Mouse (Mus musculus) retina, postnatal 1 day (tissue): ENCODE data around the gene Vps29.

ENCODE experiments used
- DNase-seq: peaks from one replicate; pipeline ENCODE4 v3.0.0-alpha.2; 2012

Gene Vps29

DNA sequence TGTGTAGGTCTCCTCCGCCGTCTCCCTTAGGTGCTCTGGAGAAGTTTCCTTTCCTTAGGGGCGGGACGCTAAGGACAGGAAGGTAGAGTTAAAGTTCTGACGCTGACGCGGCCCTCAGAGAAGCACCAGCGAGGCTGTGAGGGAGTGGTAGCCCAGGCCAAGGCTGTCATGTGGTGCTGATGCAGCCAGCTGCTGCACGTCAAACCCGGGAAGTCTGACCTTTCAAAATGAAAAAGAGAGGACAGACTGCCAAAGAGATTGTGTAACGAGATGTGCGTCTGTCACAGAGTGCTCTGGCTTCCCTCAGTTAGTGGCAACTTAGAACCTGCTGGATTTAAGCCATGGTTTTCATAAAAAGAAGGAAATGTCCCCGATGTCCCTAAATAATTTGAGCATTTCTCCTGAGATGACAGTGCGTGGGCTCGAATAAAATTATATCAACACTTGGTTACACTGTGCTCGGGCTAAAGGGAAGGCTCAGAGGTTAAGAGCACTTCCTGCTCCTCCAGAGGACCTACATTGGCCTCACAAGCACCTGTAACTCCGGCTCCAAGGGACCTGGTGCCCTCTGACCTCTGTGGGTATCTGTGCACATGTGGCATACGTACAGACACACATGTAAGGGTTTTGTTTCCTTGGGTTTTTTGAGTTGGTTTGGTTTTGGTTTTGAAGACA lies 46.6 kb downstream of the Vps29 start:
- no peak for DNase-seq

DNA sequence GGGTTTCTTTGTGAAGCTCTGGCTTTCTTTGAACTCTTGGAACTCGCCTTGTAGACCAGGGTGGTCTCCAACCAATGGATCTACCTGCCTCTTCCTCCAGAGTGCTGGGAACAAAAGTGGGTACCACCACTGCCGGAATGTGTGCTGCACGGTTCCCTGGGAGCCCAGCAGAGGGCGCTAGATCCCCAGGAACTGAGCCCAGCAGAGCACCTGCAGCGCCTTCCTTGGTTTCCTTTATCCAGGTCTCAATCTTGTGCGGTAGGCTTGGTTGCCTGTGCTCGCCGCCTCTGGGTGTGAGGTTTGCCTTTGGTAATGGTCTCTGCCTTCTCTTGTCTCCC lies 47.1 kb downstream of the Vps29 start:
- DNase-seq, result peak; percentile 63

DNA sequence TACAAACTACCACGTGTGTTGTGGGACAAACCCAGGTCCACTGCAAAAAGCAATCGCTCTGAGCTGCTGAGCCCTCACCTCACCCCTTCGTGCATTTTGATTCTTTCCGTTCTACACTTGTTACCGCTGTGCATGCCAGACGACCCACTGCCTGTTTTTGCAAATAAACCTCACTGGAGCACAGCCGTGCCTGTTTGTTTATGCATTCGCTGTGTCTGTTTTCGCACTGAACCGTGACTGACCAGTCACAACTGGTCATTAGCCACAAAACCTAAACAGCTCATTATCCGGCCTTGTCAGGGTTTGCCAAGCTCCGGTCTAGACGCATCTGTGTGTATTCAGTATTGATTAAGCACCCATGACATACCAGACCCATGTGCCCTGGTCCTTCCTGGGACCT lies 48.0 kb downstream of the Vps29 start:
- no peak for DNase-seq

DNA sequence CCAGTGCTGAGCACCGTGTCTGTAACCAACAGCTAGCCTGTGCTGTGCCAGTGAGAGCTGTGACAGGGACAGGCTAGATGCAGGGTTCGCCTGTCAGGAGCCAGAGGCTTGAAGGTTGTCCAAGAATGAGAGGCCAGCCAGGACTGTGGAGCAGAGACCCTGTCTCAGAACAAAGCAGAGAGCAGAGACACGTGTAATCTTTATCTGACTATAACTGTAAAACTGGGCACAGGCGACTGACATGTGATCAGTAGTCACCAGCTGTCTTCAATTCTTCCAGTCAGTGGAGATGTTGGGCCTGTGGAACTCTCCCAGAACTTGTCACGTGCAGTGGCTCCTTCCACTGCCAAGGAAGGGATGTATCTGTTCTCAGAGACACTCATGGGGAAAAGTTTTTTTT lies 48.6 kb downstream of the Vps29 start:
- DNase-seq, result no peak

DNA sequence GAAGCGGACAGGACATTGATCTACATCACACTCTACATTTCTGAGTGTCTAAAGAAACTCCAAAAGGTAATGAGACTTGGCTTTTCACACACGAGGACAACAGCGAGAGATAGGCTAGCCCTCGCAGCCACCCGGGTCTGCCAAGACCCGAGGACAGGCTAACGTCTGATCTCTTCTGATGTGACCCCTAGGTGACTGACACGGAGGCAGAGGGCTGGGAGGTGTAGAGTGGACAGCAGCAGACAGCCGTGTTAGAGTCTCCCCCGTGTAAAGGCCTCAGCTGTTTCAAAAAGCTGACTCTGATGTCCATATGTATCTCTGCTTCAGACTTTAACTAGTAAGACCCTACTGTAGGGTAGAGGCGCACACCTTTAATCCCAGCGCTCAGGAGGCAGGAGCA lies 49.2 kb downstream of the Vps29 start:
- no peak for DNase-seq

DNA sequence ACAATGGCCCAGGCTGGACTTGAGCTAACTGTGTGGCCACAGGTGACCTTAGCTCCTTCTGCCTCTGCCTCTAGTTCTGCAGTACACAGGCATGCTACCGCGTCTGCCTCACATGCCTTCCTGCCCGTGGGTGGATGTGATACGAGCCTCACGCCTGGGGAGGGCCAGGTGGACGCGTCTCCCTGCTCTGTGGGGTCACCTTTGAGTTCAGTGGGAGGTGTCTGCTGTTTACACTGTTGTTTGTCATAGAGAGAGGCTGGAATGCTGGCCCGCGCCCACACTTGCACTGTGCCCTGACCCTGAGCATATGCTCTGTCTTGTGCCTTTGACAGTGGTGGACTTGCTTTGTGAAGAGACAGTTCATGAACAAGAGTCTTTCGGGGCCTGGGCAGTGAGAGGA lies 51.4 kb downstream of the Vps29 start:
- DNase-seq, result no peak

DNA sequence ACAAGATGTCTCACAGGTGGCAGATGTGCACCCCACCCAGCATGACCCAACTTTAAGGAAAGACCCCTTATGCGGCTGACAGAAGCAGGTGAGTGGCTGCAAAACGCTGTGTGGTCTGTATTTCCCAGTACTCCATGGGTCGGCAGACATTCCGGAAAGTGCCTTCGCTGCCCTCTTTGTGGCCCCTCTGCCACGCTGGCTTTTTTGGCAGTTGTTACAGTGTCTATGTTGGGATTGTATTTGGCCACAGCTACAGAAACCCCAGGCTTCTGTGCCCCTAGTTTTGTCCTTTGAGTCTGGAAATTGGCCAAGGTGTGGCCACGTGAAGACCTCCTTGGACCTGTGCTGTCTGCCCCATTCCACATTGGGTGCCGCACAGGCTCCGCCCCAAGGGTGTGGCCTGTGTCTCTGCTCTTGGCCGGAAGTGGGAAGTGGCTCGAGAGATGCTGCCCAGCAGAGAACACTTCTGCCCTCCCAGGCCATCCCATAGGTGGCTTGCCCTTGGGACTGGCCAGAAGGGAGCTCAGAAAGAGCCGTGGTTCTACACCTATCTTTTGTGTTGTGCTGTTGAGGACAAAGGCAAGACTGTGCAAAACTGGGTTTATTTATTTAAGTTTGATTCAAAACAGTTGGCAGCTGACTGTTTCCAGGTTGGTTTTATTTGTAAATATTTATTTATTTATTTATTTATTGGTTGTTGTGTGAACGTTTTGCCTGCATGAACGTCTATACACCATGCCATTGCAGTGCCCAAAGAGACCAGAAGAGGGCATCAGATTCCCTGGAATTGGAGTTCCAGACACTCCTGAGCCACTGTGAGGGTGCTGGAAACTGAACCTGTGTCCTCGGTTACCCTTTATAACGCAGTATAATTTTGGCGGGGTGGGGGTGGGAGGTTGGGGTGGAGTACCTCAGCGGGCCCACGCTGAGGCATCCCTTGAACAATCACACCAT lies 55.8 kb downstream of the Vps29 start:
- DNase-seq, result peak; percentile 25

DNA sequence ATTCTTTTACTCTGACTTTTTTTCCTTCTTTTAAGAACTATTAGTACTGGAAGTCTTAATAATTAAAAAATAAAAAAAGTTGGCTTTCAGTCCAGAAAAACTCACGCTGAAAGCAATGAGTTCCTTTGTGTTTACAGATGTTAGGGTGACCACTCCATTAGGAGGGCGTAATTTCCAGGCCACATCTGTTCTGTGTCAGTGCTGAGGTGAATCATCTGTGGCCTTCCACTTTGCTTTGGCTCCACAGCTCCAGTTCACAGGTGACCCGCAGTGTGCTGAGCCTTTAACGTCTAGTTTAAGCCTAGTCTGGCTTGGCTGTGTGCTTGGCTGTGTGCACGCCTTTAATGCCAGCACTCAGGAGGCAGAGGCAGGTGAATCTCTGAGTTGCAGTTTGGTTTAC lies 57.7 kb downstream of the Vps29 start:
- no peak for DNase-seq

DNA sequence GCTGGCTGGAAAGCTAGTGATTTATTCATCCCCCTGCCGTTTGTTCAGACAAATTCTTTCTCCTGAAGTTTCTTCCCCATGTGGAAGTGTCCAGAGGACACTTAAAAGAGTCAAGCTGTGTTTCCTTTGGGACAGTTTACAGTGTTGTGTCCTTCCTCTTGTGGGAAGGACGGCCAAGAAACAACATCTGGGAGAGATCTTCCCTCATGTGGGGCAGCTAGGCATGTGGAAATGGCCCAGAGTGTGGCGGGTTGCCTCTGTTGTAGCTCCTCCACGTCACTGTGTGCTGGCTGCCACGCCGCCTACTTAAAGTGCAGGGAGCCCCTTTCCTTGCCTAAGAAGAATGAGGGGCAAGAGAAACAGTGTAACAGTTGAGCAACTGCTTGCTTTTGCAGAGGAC lies 58.7 kb downstream of the Vps29 start:
- no peak for DNase-seq

DNA sequence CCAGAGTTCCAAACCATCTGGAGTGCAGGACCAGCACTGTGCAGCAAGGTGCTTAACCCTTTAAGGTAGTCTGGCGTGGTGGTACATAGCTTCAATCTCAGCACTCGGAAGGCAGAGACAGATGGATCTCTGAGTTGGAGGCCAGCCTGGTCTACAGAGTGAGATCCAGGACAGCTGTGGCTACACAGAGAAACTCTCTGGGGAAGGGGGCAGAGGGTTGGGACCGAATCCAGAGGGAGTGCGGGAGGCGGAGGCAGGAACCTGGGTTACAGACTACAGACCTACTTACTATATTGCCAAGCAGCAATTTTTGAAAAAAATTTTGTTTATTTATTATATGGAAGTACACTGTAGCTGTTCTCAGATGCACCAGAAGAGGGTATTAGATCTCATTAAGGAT lies 60.2 kb downstream of the Vps29 start:
- DNase-seq, result no peak
